Mouse (Mus musculus) embryonic fibroblast, embryonic 13.5 days (primary cell): ENCODE results near the gene C2.

Source experiments
- CTCF ChIP-seq: IDR thresholded peaks from 2 replicates; pipeline ENCODE4 v1.5.1; 2011; ENCODE audit warnings: mild to moderate bottlenecking, control low read depth, low read length, moderate library complexity, borderline replicate concordance; ENCODE audit not compliant: insufficient read depth
- POLR2A ChIP-seq: IDR thresholded peaks from 2 replicates; pipeline ENCODE4 v1.6.1; 2011; ENCODE audit warnings: low read depth, mild to moderate bottlenecking, control low read depth, low read length, moderate library complexity

GRCm38 (mm10) chr17:34854761-34855160 lies 43.3 kb downstream of the C2 start:
- TF ChIP-seq CTCF = no peak
- TF ChIP-seq POLR2A = no peak
